Mouse (Mus musculus): ENCODE data around the gene Lsm4. TPM values are rescaled to one million over a fixed set of nuclear protein-coding genes. Genes with fewer than 3 reads are reported as not detected.

Lsm4 gene
- polyA plus RNA-seq, 1 experiment from 2014 or later = 335 TPM

- Histone ChIP-seq H3K36me3 (peaks cover 58% of the 10 kb centered on the region), H3K4me2 (no peak overlapping the region), H3K9ac (replicated peaks) (no peak overlapping the region), H3K9me3 (no peaks in the 10 kb centered on the region), H3K27ac (no peak overlapping the region), H3K4me3 (replicated peaks) (no peak overlapping the region), H3K27me3 (no peaks in the 10 kb centered on the region), H3K4me1 (replicated peaks) (peaks cover 42% of the 10 kb centered on the region)
- ATAC-seq (ENCODE audit: insufficient number of reproducible peaks, insufficient read depth, low FRiP score, low TSS enrichment, low read depth) = no peak
- 95% methylated on average over 17 of the region's 17 CpGs for WGBS
Measured at GRCm38 (mm10) chr8:70650351-70650750, 22.7 kb upstream of the Lsm4 start.

- Histone ChIP-seq H3K27me3 (no peaks in the 10 kb centered on the region), H3K9me3 (no peaks in the 10 kb centered on the region), H3K4me1 (replicated peaks) (peaks cover 27% of the 10 kb centered on the region), H3K4me2 (no peak overlapping the region), H3K4me3 (replicated peaks) (no peak overlapping the region), H3K9ac (replicated peaks) (no peak overlapping the region), H3K27ac (no peak overlapping the region), H3K36me3 (peaks cover 79% of the 10 kb centered on the region)
- 69% methylated on average over 2 of the region's 2 CpGs for WGBS
- no peak for ATAC-seq (ENCODE audit: insufficient number of reproducible peaks, insufficient read depth, low FRiP score, low TSS enrichment, low read depth)
Measured at GRCm38 (mm10) chr8:70653226-70653625, 19.8 kb upstream of the Lsm4 start.

DNA sequence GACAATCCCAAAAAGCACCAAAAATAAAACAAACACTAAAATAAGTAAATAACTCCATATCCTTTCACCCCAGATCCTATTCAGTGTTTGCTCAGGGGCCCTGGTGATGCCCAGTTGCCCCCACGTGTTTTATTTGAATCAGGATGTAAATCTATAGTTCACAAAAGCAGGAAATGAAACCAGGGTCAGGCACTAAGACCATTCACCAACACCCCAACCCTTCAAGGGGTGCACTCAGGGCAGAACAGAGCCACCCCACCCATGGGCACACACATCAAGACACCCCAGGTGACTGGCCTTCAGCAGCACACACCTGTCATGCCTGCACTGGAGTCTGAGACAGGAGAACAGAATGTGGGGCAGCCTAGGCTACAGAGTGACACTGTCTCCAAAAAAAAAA, 18.9 kb upstream of the Lsm4 start:
- 69% methylated on average over 1 of the region's 1 CpGs for WGBS

DNA sequence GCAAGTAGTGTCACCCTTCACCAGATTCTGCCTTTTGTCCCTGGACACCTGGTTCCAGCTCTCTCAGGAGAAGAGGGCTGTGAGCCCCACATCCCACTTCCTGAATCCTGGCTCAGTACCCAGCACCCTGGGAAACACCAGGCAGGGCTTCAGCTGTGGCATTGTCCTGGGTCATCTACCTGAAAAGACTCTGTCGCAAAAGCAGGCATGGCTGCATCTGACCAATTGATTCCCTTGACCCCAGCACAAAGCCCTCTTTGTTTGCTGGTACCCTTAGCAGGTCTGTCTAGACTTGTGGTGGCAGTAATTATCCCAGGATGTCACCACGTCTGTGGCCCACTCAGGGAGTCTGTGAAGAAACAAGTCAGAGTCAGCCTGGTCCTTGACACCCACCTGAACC, 17.6 kb upstream of the Lsm4 start:
- H3K27ac ChIP-seq = peak overlapping the region; percentile 70; the same call in 1 of the 2 replicates
- H3K4me1 ChIP-seq (replicated peaks) = peaks cover 32% of the 10 kb centered on the region
- H3K27me3 ChIP-seq = no peaks in the 10 kb centered on the region
- no peak overlapping the region for H3K4me3 ChIP-seq (replicated peaks)
- peaks cover 59% of the 10 kb centered on the region for H3K36me3 ChIP-seq
- H3K9me3 ChIP-seq = no peaks in the 10 kb centered on the region
- no peak for ATAC-seq (ENCODE audit: insufficient number of reproducible peaks, insufficient read depth, low FRiP score, low TSS enrichment, low read depth)
- H3K9ac ChIP-seq (replicated peaks) = no peak overlapping the region
- WGBS = 53% methylated on average over 2 of the region's 2 CpGs
- H3K4me2 ChIP-seq = no peak overlapping the region

More for the DNA sequence above, 18.9 kb upstream of the Lsm4 start:
- Histone ChIP-seq H3K27ac (no peak overlapping the region), H3K4me1 (replicated peaks) (peaks cover 30% of the 10 kb centered on the region), H3K36me3 (peaks cover 72% of the 10 kb centered on the region), H3K9me3 (no peaks in the 10 kb centered on the region), H3K27me3 (no peaks in the 10 kb centered on the region), H3K4me3 (replicated peaks) (no peak overlapping the region), H3K4me2 (no peak overlapping the region), H3K9ac (replicated peaks) (no peak overlapping the region)
- no peak for ATAC-seq (ENCODE audit: insufficient number of reproducible peaks, insufficient read depth, low FRiP score, low TSS enrichment, low read depth)

DNA sequence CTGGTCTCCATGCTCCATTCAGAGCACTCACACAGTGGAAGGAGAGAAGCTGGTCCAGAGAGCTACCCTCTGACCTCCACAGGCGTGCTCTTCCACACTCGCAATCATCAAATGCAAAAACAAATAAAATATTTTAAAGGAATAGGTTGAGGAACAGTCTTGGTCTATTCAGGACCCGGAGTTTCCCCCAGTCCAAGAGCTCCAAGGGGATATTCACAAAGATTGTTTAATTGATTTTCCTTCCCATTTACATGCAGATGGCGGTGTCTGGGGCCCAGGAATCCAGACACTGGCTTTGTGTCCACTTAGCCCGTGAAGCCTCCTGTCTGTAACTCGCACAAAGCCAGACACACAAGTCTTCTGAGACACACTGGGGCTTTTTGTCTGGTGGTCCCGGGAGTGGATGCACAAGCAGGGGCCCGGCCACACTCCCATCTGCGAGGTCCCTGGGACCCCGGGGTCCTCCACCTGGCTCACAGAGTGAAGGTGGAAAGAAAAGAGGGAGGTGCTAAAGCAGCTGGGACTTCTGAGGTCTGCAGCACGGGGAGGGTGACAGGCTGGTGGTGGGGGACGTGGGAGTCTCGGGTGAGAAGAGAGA, 16.8 kb upstream of the Lsm4 start:
- no peak for ATAC-seq (ENCODE audit: insufficient number of reproducible peaks, insufficient read depth, low FRiP score, low TSS enrichment, low read depth)

GRCm38 (mm10) chr8:70657214-70657613, 15.8 kb upstream of the Lsm4 start:
- Histone ChIP-seq H3K9ac (replicated peaks) (no peak overlapping the region), H3K27ac (no peak overlapping the region)
- 95% methylated on average over 3 of the region's 3 CpGs for whole genome bisulfite sequencing

More for the DNA sequence above, 16.8 kb upstream of the Lsm4 start:
- peak overlapping the region; percentile 70 for H3K27ac ChIP-seq
- H3K36me3 ChIP-seq = peaks cover 50% of the 10 kb centered on the region
- no peaks in the 10 kb centered on the region for H3K27me3 ChIP-seq
- H3K4me3 ChIP-seq (replicated peaks) = no peak overlapping the region
- H3K4me2 ChIP-seq = no peak overlapping the region
- H3K9ac ChIP-seq (replicated peaks) = no peak overlapping the region
- WGBS = 74% methylated on average over 13 of the region's 13 CpGs
- no peaks in the 10 kb centered on the region for H3K9me3 ChIP-seq
- peaks cover 34% of the 10 kb centered on the region for H3K4me1 ChIP-seq (replicated peaks)

DNA sequence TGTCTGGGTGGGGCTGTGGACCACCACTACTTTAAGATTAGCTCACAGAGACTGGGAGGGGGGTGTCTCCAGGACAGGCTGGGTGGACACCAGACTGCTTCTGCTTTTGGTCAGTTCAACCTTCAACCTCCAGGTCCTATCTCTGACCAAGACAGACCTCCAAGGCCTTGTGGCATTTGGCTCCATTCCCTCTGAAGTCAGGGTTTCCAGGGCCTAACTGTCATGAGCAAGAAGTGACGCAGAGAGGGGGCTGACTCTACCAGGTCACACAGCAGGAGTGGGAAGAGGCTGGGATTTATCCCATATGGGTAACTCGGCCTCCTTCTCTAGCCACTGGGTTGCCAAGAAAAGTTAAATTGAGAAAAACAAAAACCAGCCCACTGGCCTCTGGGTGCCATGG, 15.3 kb upstream of the Lsm4 start:
- Histone ChIP-seq H3K27me3 (no peaks in the 10 kb centered on the region), H3K4me2 (peak overlapping the region; percentile 84; the same call in 1 of the 2 replicates), H3K36me3 (peaks cover 36% of the 10 kb centered on the region), H3K4me3 (replicated peaks) (no peak overlapping the region), H3K27ac (no peak overlapping the region), H3K4me1 (replicated peaks) (peaks cover 29% of the 10 kb centered on the region), H3K9ac (replicated peaks) (no peak overlapping the region), H3K9me3 (no peaks in the 10 kb centered on the region)
- ATAC-seq (ENCODE audit: insufficient number of reproducible peaks, insufficient read depth, low FRiP score, low TSS enrichment, low read depth) = no peak
- 81% methylated on average over 2 of the region's 2 CpGs for WGBS

More at GRCm38 (mm10) chr8:70657214-70657613, 15.8 kb upstream of the Lsm4 start:
- peaks cover 34% of the 10 kb centered on the region for H3K4me1 ChIP-seq (replicated peaks)
- H3K9me3 ChIP-seq = no peaks in the 10 kb centered on the region
- H3K4me3 ChIP-seq (replicated peaks) = no peak overlapping the region
- H3K27me3 ChIP-seq = no peaks in the 10 kb centered on the region
- H3K36me3 ChIP-seq = peaks cover 41% of the 10 kb centered on the region
- H3K4me2 ChIP-seq = no peak overlapping the region
- ATAC-seq (ENCODE audit: insufficient number of reproducible peaks, insufficient read depth, low FRiP score, low TSS enrichment, low read depth) = no peak

DNA sequence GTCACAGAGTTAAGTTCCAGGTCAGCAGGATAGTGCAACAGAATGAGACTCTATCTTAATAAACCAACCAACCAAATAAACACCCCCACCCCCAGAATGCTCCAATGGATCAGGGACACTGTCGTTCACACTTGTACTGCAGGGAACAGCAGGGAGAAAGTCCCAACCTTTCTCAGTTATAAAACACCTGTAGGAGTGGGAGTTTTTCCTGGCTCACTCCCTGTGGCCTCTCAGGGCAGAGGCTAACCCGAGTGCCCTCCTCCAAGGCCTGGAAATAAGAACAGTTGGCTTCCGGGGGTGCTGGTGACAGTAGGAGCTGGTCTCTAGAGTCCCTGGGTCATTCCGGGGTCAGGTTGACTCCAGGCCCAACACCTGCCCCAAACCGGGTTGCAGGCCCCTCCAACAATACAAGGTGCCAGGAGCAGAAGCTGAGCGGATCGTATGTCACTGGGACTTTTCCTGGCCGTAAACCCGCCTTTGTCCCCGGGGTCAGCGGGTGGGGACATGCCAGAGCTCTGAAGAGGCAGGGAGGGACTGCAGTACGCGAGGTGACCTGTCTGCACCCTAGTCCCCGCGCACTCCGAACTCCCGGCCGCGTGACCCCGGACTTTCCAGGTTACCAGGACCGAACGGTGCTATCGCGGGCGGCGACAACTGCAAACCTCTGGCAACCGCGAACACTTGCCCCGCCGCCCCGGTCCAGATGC, 14.0 kb upstream of the Lsm4 start:
- peak overlapping the region; percentile 84 for H3K4me2 ChIP-seq
- H3K4me1 ChIP-seq (replicated peaks) = peaks cover 29% of the 10 kb centered on the region
- no peaks in the 10 kb centered on the region for H3K27me3 ChIP-seq
- peak overlapping the region; percentile 76 for H3K4me3 ChIP-seq (replicated peaks)
- peak; percentile 2; the same call in 1 of the 2 replicates for ATAC-seq (ENCODE audit: insufficient number of reproducible peaks, insufficient read depth, low FRiP score, low TSS enrichment, low read depth)
- no peaks in the 10 kb centered on the region for H3K9me3 ChIP-seq
- H3K9ac ChIP-seq (replicated peaks) = peak overlapping the region; percentile 76
- H3K36me3 ChIP-seq = peaks cover 30% of the 10 kb centered on the region
- peak overlapping the region; percentile 86 for H3K27ac ChIP-seq
- WGBS = under 1% methylated on average over 31 of the region's 31 CpGs

DNA sequence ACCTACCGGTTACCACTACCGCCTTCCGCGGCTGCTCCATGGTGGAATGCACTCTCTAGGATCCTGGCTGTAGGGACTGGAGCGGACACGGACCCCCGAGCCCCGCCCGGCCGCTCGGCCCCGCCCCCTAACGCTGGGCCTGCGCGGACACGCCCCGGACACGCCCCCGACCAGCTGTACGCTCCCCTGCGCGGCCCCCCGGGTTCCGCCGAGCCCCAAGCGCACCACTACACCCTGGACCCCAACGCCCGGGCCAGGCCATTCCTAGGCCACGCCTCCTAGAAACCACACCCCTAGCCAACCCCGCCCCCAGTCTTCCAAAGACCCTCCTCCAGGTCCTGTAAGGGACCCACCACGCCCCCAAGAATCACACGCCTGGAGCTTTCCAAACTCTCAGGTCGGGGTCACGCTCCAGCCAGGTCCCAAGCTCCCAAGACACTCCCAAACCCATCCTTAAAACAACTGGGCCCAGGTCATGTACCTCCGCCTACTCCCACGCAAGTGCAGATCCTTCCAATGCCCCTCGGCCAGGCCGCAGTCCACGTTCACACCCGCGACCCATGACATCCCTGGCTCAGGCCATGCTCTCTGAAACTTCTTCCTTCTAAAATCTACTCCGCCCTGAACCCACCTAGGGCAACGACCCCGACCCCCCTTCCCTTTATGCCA, 13.3 kb upstream of the Lsm4 start:
- peak overlapping the region; percentile 76 for H3K4me3 ChIP-seq (replicated peaks)
- H3K9ac ChIP-seq (replicated peaks) = peak overlapping the region; percentile 76
- H3K4me1 ChIP-seq (replicated peaks) = peaks cover 29% of the 10 kb centered on the region
- H3K27ac ChIP-seq = peak overlapping the region; percentile 86
- no peaks in the 10 kb centered on the region for H3K27me3 ChIP-seq
- no peaks in the 10 kb centered on the region for H3K9me3 ChIP-seq
- ATAC-seq (ENCODE audit: insufficient number of reproducible peaks, insufficient read depth, low FRiP score, low TSS enrichment, low read depth) = peak; percentile 96
- WGBS = 1% methylated on average over 44 of the region's 44 CpGs
- peak overlapping the region; percentile 84 for H3K4me2 ChIP-seq
- peaks cover 27% of the 10 kb centered on the region for H3K36me3 ChIP-seq

GRCm38 (mm10) chr8:70660273-70660725, 12.7 kb upstream of the Lsm4 start, which contains the start of gene Pgpep1:
Pgpep1 (minus strand) TSS chr8:70660388.
- Histone ChIP-seq H3K4me2 (peak within 1 kb of the TSS; percentile 84), H3K36me3 (peaks cover 22% of the 10 kb centered on the region), H3K4me3 (replicated peaks) (peak within 1 kb of the TSS; percentile 76), H3K9ac (replicated peaks) (peak within 1 kb of the TSS; percentile 76), H3K27me3 (no peaks in the 10 kb centered on the region), H3K9me3 (no peaks in the 10 kb centered on the region), H3K4me1 (replicated peaks) (peaks cover 29% of the 10 kb centered on the region), H3K27ac (peak within 1 kb of the TSS; percentile 86)
- no peak; the same call in 1 of the 2 replicates for ATAC-seq (ENCODE audit: insufficient number of reproducible peaks, insufficient read depth, low FRiP score, low TSS enrichment, low read depth)
- WGBS = 5% methylated on average over 14 of the region's 14 CpGs

DNA sequence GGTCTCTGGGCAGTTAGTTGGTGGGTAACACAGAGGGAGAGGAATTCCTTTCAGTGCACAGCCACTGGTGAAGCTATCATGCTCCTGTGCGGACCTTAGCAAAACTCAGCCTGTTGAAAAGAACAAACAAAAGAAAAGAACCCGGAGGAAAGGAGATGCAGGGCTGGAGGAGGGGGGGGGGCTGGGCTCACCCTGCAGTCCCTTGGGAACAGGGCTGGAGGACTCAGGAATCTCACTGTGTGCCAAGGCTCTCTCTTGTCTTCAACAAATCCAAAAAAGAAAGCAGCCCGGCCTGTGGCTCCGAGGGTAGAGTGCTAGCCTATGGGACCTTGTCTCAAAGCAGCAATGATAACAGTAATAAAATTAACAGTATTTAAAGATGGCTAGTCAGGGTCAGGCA, 9.4 kb upstream of the Lsm4 start:
- Histone ChIP-seq H3K4me2 (no peak overlapping the region), H3K36me3 (no peaks in the 10 kb centered on the region), H3K4me3 (replicated peaks) (no peak overlapping the region), H3K27me3 (no peaks in the 10 kb centered on the region), H3K9ac (replicated peaks) (no peak overlapping the region), H3K27ac (no peak overlapping the region), H3K9me3 (0 out of 2 replicates have a peak, but pooled peaks cover 3% of the 10 kb centered on the region), H3K4me1 (replicated peaks) (peaks cover 16% of the 10 kb centered on the region)
- 71% methylated on average over 4 of the region's 4 CpGs for WGBS
- ATAC-seq (ENCODE audit: insufficient number of reproducible peaks, insufficient read depth, low FRiP score, low TSS enrichment, low read depth) = no peak

Data from limb, embryonic 12.5 days (tissue).